Mouse (Mus musculus) liver, embryonic 14.5 days (tissue): Measurements from ENCODE around the gene Il6ra. TPM values are rescaled to one million over a fixed set of nuclear protein-coding genes. Genes with fewer than 3 reads are reported as not detected.
A peak's percentile ranks its signal among the peaks of the same experiment; 100 is the strongest.

ENCODE experiments used
- ATAC-seq: fragments of 200-750 bp; cut with Nextera tagmentation; 2 replicates; pipeline ENCODE4 v1.8.0; 2017; ENCODE audit warnings: moderate number of reproducible peaks, mild to moderate bottlenecking, moderate library complexity; ENCODE audit not compliant: insufficient read depth
- DNase-seq, 3 experiments: peaks; one replicate each; pipeline ENCODE4 v3.0.0-alpha.2; 2012 to 2013; ENCODE audit warnings: low read depth in 3 of 3, low spot score in 3 of 3
- H3K27ac ChIP-seq: fragments of 300-500 bp; sonication (generic); 2 replicates; pipeline ENCODE4 v1.5.1; 2014; ENCODE audit warnings: moderate library complexity, mild to moderate bottlenecking, control low read depth, inconsistent platforms
- H3K27me3 ChIP-seq: fragments of 300-500 bp; sonication (generic); 2 replicates; pipeline ENCODE4 v1.6.1; 2014; ENCODE audit warnings: mild to moderate bottlenecking, low read length, moderate library complexity; ENCODE audit not compliant: control insufficient read depth, insufficient read depth
- H3K36me3 ChIP-seq: fragments of 300-500 bp; sonication (generic); replicated peaks from 2 replicates; pipeline ENCODE4 v1.6.1; 2014; ENCODE audit warnings: low read depth; ENCODE audit not compliant: control insufficient read depth, insufficient read depth
- H3K4me1 ChIP-seq, 2 experiments: fragments of 200-500 bp in 1 of 2; fragments of 300-500 bp in 1 of 2; sonication (generic) in 1 of 2; replicated peaks; 2 replicates each; pipeline ENCODE4 v1.6.1; 2012 to 2014; ENCODE audit warnings: antibody characterized with exemption in 1 of 2, inconsistent platforms in 1 of 2, low read length in 1 of 2; ENCODE audit not compliant: control insufficient read depth in 2 of 2, insufficient read depth in 2 of 2
- H3K4me2 ChIP-seq: fragments of 300-500 bp; sonication (generic); 2 replicates; pipeline ENCODE4 v1.6.1; 2014; ENCODE audit warnings: low read depth, mild to moderate bottlenecking, control low read depth, moderate library complexity
- H3K4me3 ChIP-seq, 2 experiments: fragments of 200-500 bp in 1 of 2; fragments of 300-500 bp in 1 of 2; sonication (generic) in 1 of 2; 2 replicates each; pipeline ENCODE4 v1.5.1; 2012 to 2014; ENCODE audit warnings: low read depth in 2 of 2, low read length in 2 of 2, mild to moderate bottlenecking in 2 of 2, control low read depth in 1 of 2, inconsistent platforms in 1 of 2, moderate library complexity in 1 of 2; ENCODE audit not compliant: insufficient read depth in 1 of 2
- H3K9ac ChIP-seq: fragments of 300-500 bp; sonication (generic); replicated peaks from 2 replicates; pipeline ENCODE4 v1.6.1; 2014; ENCODE audit warnings: mild to moderate bottlenecking, control low read depth, moderate library complexity
- H3K9me3 ChIP-seq: fragments of 300-500 bp; sonication (generic); 2 replicates; pipeline ENCODE4 v1.6.1; 2016; ENCODE audit warnings: low read length, mixed read lengths; ENCODE audit not compliant: control insufficient read depth
- CTCF ChIP-seq: IDR thresholded peaks from 2 replicates; pipeline ENCODE4 v1.5.1; 2016; ENCODE audit warnings: antibody characterized with exemption, low read depth, control low read depth
- EP300 ChIP-seq: IDR thresholded peaks from 2 replicates; pipeline ENCODE4 v1.6.1; 2016; ENCODE audit warnings: antibody characterized with exemption, low read depth
- WGBS: fragments of 180-500 bp; shearing (Covaris S2); extraction: QIAGEN DNeasy Blood & Tissue Kit; methylation state at CpG from one replicate; pipeline ENCODE4 v1.1.7; 2014; ENCODE audit not compliant: insufficient replicate concordance; 5-methylcytosine and 5-hydroxymethylcytosine counted together
- polyA plus RNA-seq, 2 experiments: library from polyadenylated mRNA; depleted of rRNA in 1 of 2; stranded (reverse) in 1 of 2; unstranded in 1 of 2; fragments of >200 nt; fragmentation: Nextera tagmentation in 1 of 2; extraction: Ambion mirVana in 1 of 2; gene quantifications; 2 replicates each; pipeline versions ENCODE4 v1.2.1 to v1.2.3; 2012 to 2014

Il6ra gene
- polyA plus RNA-seq, 2 experiments: 1.2 to 1.9 TPM

DNA sequence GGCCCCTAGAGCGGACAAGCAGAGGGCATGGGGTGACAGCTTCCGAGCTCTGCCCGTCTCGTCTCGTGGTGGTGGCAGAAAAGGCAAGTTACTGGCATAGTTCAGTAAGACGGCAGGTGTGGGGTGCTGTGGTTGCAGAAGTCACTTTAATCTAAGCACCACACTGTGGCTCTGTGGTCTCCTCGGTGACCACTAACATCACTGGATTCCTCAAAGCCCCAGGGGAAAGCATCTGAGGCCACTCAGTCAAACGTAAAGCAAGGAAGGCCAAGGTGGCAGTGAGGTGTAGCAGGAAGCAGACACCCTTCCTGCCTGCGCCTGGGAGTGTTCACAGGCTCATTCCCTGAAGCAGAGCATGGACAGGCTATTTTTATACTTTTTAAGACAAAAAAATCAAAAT, 43.4 kb downstream of the Il6ra start:
- H3K4me3 ChIP-seq: no peak overlapping the region
- peaks cover 2% of the 10 kb centered on the region; the same call in 1 of the 2 replicates for H3K9me3 ChIP-seq
- no peak overlapping the region for H3K9ac ChIP-seq
- TF ChIP-seq CTCF: no peak
- no peak for TF ChIP-seq EP300
- H3K27me3 ChIP-seq: no peaks in the 10 kb centered on the region
- no peaks in the 10 kb centered on the region; the same call in 1 of the 2 replicates for H3K36me3 ChIP-seq
- DNase-seq: no peak
- no peak overlapping the region for H3K4me2 ChIP-seq
- no peak for ATAC-seq
- WGBS: 39% methylated on average over 9 of the region's 9 CpGs
- H3K4me1 ChIP-seq: peaks cover 32 to 49% of the 10 kb centered on the region in 2 experiments
- H3K27ac ChIP-seq: peak overlapping the region; percentile 30

- TF ChIP-seq EP300 (no peak), CTCF (no peak)
- no peak overlapping the region for H3K9ac ChIP-seq
- no peaks in the 10 kb centered on the region; the same call in 1 of the 2 replicates for H3K36me3 ChIP-seq
- H3K4me3 ChIP-seq: no peak overlapping the region
- H3K4me2 ChIP-seq: no peak overlapping the region
- H3K27ac ChIP-seq: no peak overlapping the region
- H3K4me1 ChIP-seq: peaks cover 32 to 44% of the 10 kb centered on the region in 2 experiments
- no peaks in the 10 kb centered on the region for H3K27me3 ChIP-seq
- 61% methylated on average over 9 of the region's 9 CpGs for WGBS
- ATAC-seq (no peak), DNase-seq (no peak)
- peaks cover 2% of the 10 kb centered on the region; the same call in 1 of the 2 replicates for H3K9me3 ChIP-seq
Observed at GRCm38 (mm10) chr3:89868956-89869355, 44.0 kb downstream of the Il6ra start.

DNA sequence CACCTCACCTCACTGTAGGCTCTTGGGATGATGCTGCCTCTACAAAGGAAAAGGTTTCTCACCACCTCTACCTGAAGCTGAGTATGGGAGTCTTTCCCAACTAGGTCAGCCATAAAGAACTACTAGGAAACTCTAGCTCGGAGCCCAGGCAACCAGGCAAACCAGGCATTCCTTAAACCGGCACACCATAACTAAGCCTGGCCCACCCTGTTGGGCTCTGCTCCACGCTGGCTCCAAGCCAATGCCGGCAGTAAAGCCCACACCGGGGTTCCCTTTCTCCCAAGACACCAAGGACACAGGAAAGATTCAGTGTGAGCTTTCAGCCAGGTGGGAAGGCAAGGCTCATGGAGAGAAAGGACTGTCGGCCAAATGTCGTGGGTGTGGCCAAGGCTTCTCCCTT, 44.6 kb downstream of the Il6ra start:
- TF ChIP-seq EP300 (no peak), CTCF (no peak)
- no peaks in the 10 kb centered on the region; the same call in 1 of the 2 replicates for H3K36me3 ChIP-seq
- H3K27ac ChIP-seq: no peak overlapping the region
- H3K4me1 ChIP-seq: peaks cover 32 to 41% of the 10 kb centered on the region in 2 experiments
- ATAC-seq: no peak
- peaks cover 2% of the 10 kb centered on the region; the same call in 1 of the 2 replicates for H3K9me3 ChIP-seq
- no peak overlapping the region for H3K9ac ChIP-seq
- no peak overlapping the region for H3K4me3 ChIP-seq
- H3K27me3 ChIP-seq: no peaks in the 10 kb centered on the region
- WGBS: 50% methylated on average over 7 of the region's 7 CpGs
- H3K4me2 ChIP-seq: no peak overlapping the region
- DNase-seq: no peak

- DNase-seq (no peak), ATAC-seq (no peak)
- H3K27me3 ChIP-seq: no peaks in the 10 kb centered on the region
- H3K27ac ChIP-seq: no peak overlapping the region
- H3K36me3 ChIP-seq: no peaks in the 10 kb centered on the region; the same call in 1 of the 2 replicates
- no peak for TF ChIP-seq CTCF
- TF ChIP-seq EP300: no peak
- H3K4me1 ChIP-seq: peaks cover 29 to 37% of the 10 kb centered on the region in 2 experiments
- H3K9me3 ChIP-seq: no peaks in the 10 kb centered on the region
- WGBS: 75% methylated on average over 3 of the region's 4 CpGs
- no peak overlapping the region for H3K9ac ChIP-seq
- H3K4me3 ChIP-seq: no peak overlapping the region
- H3K4me2 ChIP-seq: no peak overlapping the region
Observed at GRCm38 (mm10) chr3:89867651-89868050, 45.3 kb downstream of the Il6ra start.

- Histone ChIP-seq H3K9me3 (no peaks in the 10 kb centered on the region), H3K4me2 (no peak overlapping the region), H3K36me3 (no peaks in the 10 kb centered on the region), H3K27me3 (no peaks in the 10 kb centered on the region), H3K4me1 (peaks cover 12 to 19% of the 10 kb centered on the region in 2 experiments), H3K27ac (no peak overlapping the region), H3K4me3 (no peak overlapping the region), H3K9ac (no peak overlapping the region)
- ATAC-seq (no peak), DNase-seq (no peak)
- TF ChIP-seq EP300 (no peak), CTCF (no peak)
- WGBS: 77% methylated on average over 4 of the region's 4 CpGs
Observed at GRCm38 (mm10) chr3:89865764-89866163, 47.2 kb downstream of the Il6ra start.
